Mouse (Mus musculus): ENCODE data around the gene Kifc5b. TPM values are rescaled to one million over a fixed set of nuclear protein-coding genes. Genes with fewer than 3 reads are reported as not detected.
"Not testable (repeated sequence)": the region's sequence is repeated elsewhere in the genome, so short reads cannot be mapped to it uniquely, and the experiment has no call there.

Gene Kifc5b
- total RNA-seq, 2 experiments from 2014 or later = 0.31 to 0.56 TPM

DNA sequence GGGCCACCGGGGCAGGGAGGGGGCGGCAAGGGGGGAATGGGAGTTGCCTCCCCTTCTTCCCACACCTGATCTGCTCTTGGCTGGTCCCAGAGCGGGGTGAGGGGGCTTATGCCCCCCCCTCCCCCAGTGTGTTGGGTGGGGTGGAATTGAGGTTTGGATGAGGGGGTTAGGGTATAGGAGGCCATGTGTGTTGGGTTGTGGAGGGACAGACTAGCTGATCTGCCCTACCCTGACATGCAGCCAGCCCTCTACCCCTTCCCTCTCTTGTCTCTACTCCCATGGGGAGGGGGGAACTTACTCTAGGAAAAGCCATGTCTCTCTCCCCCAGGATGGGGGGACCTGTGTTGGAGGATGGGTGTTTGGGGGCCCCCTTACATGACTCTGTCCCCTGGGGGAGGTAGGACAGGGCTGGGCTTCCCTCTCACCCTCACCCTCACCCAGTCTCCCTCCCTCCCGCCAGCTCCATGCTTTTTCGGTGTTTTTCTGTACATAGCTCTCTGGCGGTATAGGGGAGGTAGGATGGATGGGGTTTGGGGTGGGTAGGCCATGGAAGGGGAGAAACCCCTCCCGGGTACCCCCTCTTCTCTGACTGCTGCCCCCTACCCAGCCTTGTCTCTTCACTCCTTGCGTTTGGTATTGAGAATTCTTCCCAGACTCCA, 54.5 kb downstream of the Kifc5b start:
- no peak for DNase-seq

DNA sequence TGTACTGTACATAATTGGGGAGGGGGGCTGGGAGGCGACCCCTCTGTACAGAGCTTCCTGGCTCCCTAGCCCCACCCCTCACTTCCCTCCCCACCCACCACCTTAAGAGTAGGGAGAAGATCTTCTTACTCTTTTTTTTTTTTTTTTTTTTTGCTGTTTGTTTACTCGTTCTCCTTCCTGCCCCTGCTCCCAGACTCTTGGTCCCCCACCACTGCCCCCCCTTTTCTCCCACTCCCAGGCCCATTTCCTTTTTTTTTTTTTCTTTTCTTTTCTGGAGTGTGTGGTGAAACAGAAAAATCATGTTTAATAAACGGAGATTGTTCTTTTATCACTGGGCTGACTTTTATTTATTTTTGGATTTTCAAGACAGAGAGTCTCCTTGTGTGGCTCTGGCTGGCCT, 55.2 kb downstream of the Kifc5b start:
- DNase-seq = no peak

DNA sequence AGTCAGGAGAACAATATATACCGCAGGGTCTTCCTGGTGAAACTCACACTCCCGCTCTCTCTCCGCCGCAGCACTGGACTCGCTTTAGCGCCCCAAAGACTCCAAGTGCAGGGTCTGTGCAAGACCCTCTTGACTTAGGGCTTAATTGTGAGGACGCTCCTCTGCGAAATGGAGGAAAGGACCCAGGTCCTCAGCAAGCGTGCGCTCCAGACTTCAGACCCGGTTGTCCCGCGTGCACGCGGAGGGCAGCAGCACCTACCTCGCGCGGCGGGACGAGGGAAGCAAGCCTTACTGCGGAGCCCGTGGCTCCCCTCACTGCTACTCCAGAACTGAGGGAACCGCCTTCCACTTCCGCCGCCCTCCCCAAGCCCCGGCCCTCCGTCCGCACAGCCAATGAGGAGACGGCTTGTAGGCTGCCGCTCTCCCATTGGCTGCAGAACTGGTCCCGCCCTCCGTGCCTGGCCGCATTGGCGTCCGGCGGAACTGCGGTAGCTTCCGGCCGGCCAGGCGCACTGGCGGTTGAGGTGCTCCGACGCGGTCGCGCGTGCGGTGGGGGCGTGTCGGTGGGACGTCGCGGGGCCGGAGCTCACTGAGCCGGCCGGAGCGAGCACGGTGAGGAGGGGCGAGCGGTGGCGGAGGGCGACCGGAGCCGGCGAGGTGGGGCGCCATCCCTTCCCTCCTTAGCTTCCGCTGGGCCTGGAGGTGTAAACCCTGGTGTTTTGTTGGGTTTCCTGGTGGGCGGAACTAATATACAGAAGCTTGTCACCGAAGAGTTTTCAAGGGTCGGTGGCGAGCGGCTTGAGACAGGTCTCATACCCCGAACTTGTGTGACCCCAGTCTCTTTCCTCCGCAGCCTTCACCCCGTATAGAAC, 56.0 kb downstream of the Kifc5b start, which contains the start of gene Zbtb9:
Gene Zbtb9, plus strand, starts transcription at position 465 of the 872 bp plus-strand sequence.
- peak; percentile 97 for DNase-seq

DNA sequence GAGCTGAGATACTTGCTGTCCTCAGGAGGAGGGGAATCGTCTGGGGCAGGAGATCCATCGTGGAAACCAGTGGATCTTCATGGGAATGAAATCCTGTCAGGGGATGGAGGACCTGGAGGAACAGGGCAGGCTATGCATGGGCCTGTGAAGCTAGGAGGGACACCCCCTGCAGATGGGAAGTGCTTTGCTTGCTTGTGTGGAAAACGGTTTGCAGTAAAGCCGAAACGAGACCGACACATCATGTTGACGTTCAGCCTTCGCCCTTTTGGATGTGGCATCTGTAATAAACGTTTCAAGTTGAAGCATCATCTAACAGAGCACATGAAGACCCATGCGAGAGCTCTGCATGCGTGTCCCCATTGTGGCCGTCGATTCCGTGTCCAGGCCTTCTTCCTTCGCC, 57.7 kb downstream of the Kifc5b start:
- DNase-seq = no peak

DNA sequence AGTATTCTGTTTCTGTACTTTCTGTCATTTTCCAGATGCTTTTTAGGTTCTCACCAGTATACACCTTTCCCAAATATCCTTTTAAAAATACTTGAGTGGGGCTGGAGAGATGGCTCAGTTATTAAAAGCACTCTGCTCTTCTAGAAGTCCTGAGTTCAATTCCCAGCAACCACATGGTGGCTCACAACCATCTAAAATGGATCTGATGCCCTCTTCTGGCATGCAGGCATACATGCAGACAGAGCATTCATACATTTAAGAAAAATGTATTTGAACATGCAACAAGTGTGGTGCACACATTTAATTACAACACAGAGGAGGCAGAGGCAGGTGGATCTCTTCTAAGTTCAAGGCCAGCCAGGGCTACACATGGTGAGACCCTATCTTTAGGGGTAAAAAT, 58.5 kb downstream of the Kifc5b start:
- DNase-seq = no peak

DNA sequence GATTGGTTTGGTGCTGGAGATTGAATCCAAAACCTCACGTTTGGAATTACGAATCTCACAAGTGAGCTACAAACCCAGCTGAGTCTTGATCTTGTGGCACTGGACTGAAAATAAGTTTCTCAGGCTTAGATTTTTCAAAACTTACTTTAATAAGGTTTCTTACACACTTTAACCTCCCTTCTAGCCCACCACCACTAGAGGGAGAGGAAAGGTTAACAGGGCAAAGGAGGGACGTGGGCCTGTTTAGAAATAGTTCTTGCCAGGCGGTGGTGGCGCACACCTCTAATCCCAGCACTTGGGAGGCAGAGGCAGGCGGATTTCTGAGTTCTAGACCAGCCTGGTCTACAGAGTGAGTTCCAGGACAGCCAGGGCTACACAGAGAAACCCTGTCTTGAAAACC, 60.5 kb downstream of the Kifc5b start:
- DNase-seq = not testable (repeated sequence)

DNA sequence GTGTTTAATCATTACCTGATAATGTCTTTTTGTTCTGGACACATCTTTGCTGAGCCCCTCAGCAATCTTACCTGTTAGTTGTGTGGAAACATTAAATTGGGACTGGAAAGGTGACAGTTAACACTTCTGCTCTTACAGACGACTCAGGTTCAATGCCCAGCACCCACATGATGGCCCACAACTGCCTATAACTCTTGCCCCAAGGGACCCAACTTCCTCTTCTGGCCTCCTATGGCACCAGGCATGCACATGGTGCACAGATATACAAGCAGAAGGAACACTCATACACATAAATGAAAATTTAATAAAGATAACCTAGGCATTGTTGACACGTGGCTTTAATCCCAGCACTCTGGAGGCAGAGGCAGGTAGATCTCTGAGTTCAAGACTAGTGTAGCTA, 62.5 kb downstream of the Kifc5b start:
- no peak for DNase-seq

DNA sequence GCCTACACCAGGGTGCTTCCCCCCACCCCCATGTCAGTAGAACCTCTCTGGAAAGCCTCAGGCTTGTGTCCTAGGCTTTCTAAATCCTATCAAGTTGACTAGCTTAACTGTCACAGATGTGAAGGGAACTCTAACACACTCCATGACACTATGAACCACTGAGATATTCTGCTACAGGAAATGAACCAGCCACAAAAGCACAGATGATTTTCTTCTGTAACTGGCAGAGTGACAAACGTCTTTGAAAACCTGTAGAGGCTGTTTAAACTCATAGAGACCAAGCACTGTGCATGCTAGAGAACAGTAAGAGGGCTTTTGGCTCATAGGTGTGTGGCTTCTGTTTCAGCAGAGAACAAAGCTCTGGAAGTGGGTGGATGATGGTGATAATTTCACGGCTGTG, 64.2 kb downstream of the Kifc5b start:
- DNase-seq = no peak

Small RNAs within 50 kb of the gene (microRNA-seq; reads per million reads assigned to microRNA genes)
- gene Gm27775 (ENCODE audit: borderline replicate concordance in 2 of 2) (0 reads per million in 2 experiments), gene Mir3083 (ENCODE audit: borderline replicate concordance in 2 of 2) (0.53 to 1.5 reads per million in 2 experiments), gene Mir6968 (ENCODE audit: borderline replicate concordance in 2 of 2) (0.74 to 1.1 reads per million in 2 experiments)

Other genes with a start within 250 kb of the Kifc5b start
- 10 to 100 TPM; 21.7 to 24.0 TPM for gene Crebrf, start 201.4 kb upstream of the Kifc5b start, total RNA-seq (2021)
- gene Bnip1, start 136.0 kb upstream of the Kifc5b start, total RNA-seq (2021) = 10 to 100 TPM; 20.6 to 23.7 TPM
- not detected for gene Nkx2-5, start 72.1 kb upstream of the Kifc5b start, total RNA-seq (2021)
- gene Phf1, start 16.0 kb downstream of the Kifc5b start, total RNA-seq (2021) = 1 to 10 TPM; 5.1 to 5.9 TPM
- 10 to 100 TPM; 83.7 to 87.0 TPM for gene Cuta, start 22.5 kb downstream of the Kifc5b start, total RNA-seq (2021)
- gene Syngap1, start 24.2 kb downstream of the Kifc5b start, total RNA-seq (2021) = 1 to 10 TPM; 2.7 to 4.7 TPM
- under 1 TPM; 0.43 to 0.92 TPM for gene Zbtb9, start 56.1 kb downstream of the Kifc5b start, total RNA-seq (2021)
- gene Bak1, start 111.9 kb downstream of the Kifc5b start, total RNA-seq (2021) = 10 to 100 TPM; 16.9 to 21.0 TPM
- gene Itpr3, start 140.2 kb downstream of the Kifc5b start, total RNA-seq (2021) = 1 to 10 TPM; 1.6 to 2.4 TPM
- gene Uqcc2, start 216.8 kb downstream of the Kifc5b start, total RNA-seq (2021) = 100 to 1,000 TPM; 356 to 366 TPM

Data from gastrocnemius, postnatal 25 days (tissue).